Mouse (Mus musculus) midbrain, embryonic 16.5 days (tissue): Measurements from ENCODE around the gene Cc2d2b. TPM values are rescaled to one million over a fixed set of nuclear protein-coding genes. Genes with fewer than 3 reads are reported as not detected.
A peak's percentile ranks its signal among the peaks of the same experiment; 100 is the strongest.

ENCODE experiments used
- ATAC-seq: fragments of 200-750 bp; cut with Nextera tagmentation; 2 replicates; pipeline ENCODE4 v1.8.0; 2017; ENCODE audit warnings: moderate TSS enrichment
- H3K27ac ChIP-seq: fragments of 300-500 bp; sonication (generic); 2 replicates; pipeline ENCODE4 v1.5.1; 2014; ENCODE audit warnings: mild to moderate bottlenecking, low read length, mixed read lengths
- H3K27me3 ChIP-seq: fragments of 300-500 bp; sonication (generic); 2 replicates; pipeline ENCODE4 v1.6.1; 2014; ENCODE audit warnings: low read depth, low read length, mixed read lengths; ENCODE audit not compliant: control insufficient read depth, insufficient read depth
- H3K36me3 ChIP-seq: fragments of 300-500 bp; sonication (generic); 2 replicates; pipeline ENCODE4 v1.6.1; 2014; ENCODE audit warnings: mild to moderate bottlenecking, low read length, moderate library complexity, mixed read lengths; ENCODE audit not compliant: control insufficient read depth, insufficient read depth
- H3K4me1 ChIP-seq: fragments of 300-500 bp; sonication (generic); 2 replicates; pipeline ENCODE4 v1.6.1; 2014; ENCODE audit warnings: mild to moderate bottlenecking, low read length, mixed read lengths; ENCODE audit not compliant: control insufficient read depth, insufficient read depth
- H3K4me2 ChIP-seq: fragments of 300-500 bp; sonication (generic); 2 replicates; pipeline ENCODE4 v1.6.1; 2014; ENCODE audit warnings: mild to moderate bottlenecking, low read length, mixed read lengths
- H3K4me3 ChIP-seq: fragments of 300-500 bp; sonication (generic); 2 replicates; pipeline ENCODE4 v1.5.1; 2014; ENCODE audit warnings: low read depth, mild to moderate bottlenecking, low read length, moderate library complexity, mixed read lengths
- H3K9ac ChIP-seq: fragments of 300-500 bp; sonication (generic); 2 replicates; pipeline ENCODE4 v1.6.1; 2014; ENCODE audit warnings: low read depth, low read length, mixed read lengths
- H3K9me3 ChIP-seq: fragments of 300-500 bp; sonication (generic); replicated peaks from 2 replicates; pipeline ENCODE4 v1.6.1; 2014; ENCODE audit warnings: mild to moderate bottlenecking, low read length, mixed read lengths; ENCODE audit not compliant: control insufficient read depth, poor library complexity, severe bottlenecking
- WGBS: fragments of 180-500 bp; shearing (Covaris S2); extraction: QIAGEN DNeasy Blood & Tissue Kit; methylation state at CpG from one replicate; pipeline ENCODE4 v1.1.7; 2014; 5-methylcytosine and 5-hydroxymethylcytosine counted together
- polyA plus RNA-seq: library from polyadenylated mRNA; unstranded; fragments of >200 nt; fragmentation: Nextera tagmentation; extraction: Ambion mirVana; gene quantifications from 2 replicates; pipeline ENCODE4 v1.2.1, GENCODE M21; 2015

Cc2d2b gene
- polyA plus RNA-seq, 1 experiment from 2014 or later = 0.19 TPM

DNA sequence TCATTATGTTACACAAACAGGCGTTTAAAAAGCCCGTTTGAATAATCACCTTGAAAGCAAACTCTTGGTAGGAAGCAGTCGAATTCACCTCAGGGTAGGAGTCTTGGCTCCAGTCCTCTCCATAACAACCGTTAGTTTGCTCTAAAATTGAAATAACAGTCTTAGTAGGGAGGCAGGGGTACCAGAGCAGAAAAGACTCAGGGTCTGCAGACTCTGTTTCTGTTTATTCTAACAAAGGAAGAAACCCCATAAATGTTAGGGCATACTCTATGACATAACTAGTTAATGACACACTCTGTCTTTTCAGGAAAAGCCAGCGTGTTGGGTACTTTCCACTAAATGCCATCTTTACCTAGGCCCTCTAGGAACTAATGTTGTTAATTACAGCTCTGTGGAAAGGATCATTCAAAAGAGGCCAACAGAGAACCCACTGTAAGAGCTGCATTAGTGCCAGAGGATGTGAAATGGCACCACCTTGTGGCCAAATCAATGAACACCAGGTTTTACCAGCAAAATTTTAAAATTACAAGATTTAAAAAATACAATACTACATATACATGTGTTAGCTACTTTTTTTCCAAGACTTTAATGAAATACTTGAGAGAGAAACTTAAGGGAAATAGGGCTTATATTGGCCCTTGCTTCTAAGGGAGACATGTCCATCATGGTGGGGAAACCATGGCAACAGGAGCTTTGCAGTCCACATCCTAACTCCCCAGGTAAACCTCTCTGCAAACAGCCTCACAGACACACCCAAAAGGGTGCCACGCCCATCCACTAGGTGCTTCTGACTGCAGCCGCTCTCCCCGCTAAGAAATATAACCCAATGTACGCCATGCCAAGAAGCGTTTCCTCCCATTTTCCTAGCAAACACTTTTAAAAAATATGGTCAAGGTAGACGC, 26.2 kb upstream of the Cc2d2b start:
- H3K27me3 ChIP-seq = no peaks in the 10 kb centered on the region
- H3K4me3 ChIP-seq = no peak overlapping the region
- peak; percentile 91 for ATAC-seq
- 55% methylated on average over 11 of the region's 11 CpGs for WGBS
- no peak overlapping the region for H3K9ac ChIP-seq
- H3K4me2 ChIP-seq = no peak overlapping the region
- H3K27ac ChIP-seq = 0 out of 2 replicates have a peak overlapping the region, but pooled peaks have one; percentile 35
- no peaks in the 10 kb centered on the region for H3K36me3 ChIP-seq
- H3K4me1 ChIP-seq = peaks cover 4% of the 10 kb centered on the region; the same call in 1 of the 2 replicates
- no peaks in the 10 kb centered on the region for H3K9me3 ChIP-seq

GRCm38 (mm10) chr19:40723516-40723915, 25.0 kb upstream of the Cc2d2b start:
- H3K4me3 ChIP-seq = no peak overlapping the region
- no peaks in the 10 kb centered on the region for H3K27me3 ChIP-seq
- no peak for ATAC-seq
- WGBS = 71% methylated on average over 10 of the region's 10 CpGs
- no peaks in the 10 kb centered on the region for H3K9me3 ChIP-seq
- no peak overlapping the region for H3K4me2 ChIP-seq
- peaks cover 4% of the 10 kb centered on the region; the same call in 1 of the 2 replicates for H3K4me1 ChIP-seq
- no peak overlapping the region for H3K27ac ChIP-seq
- H3K9ac ChIP-seq = no peak overlapping the region
- no peaks in the 10 kb centered on the region for H3K36me3 ChIP-seq

DNA sequence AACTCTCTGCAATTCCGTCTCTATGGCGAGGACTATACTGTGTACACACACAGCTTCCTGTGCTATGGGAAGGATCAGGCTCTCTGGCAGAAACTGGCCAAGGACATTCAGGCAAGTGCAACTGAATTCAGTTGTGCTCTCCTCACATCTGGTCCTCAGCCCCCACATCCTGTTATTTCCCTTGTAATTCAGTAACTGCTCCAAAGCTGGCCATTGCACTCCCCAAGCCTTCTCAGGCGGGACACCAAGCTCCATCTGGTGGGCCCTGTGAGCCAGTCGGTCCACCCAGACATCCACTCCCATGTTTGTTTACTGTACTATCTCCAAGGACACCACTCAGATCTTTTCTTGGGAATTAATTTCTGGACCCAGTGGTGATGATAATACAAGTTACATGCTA, 22.4 kb upstream of the Cc2d2b start:
- Histone ChIP-seq H3K27ac (no peak overlapping the region), H3K9me3 (no peaks in the 10 kb centered on the region), H3K27me3 (no peaks in the 10 kb centered on the region), H3K4me1 (peaks cover 4% of the 10 kb centered on the region; the same call in 1 of the 2 replicates), H3K36me3 (no peaks in the 10 kb centered on the region), H3K4me2 (no peak overlapping the region), H3K4me3 (no peak overlapping the region), H3K9ac (no peak overlapping the region)
- ATAC-seq = no peak
- WGBS = 83% methylated on average over 4 of the region's 4 CpGs

DNA sequence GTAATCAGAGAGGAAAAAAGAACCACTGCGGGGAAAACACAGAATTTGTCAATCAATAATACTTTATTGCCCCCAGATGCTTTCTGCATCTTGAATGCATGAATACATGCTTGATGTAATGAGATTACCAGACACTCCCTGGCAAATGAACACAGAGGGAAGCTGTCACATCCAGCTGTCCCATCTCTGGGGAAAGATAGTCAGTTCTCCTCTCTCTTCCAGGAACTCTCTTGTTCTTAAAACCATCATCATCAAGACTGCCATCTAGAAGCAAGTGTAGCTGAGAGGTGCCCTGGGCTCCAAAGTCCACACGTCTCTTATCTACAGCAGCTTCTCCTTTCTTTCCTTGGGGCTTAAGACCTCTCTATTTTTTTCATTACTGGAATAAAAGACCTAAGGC, 21.9 kb upstream of the Cc2d2b start:
- 83% methylated on average over 2 of the region's 2 CpGs for WGBS
- ATAC-seq = no peak
- Histone ChIP-seq H3K27me3 (no peaks in the 10 kb centered on the region), H3K9me3 (no peaks in the 10 kb centered on the region), H3K4me1 (peaks cover 4% of the 10 kb centered on the region; the same call in 1 of the 2 replicates), H3K4me3 (no peak overlapping the region), H3K4me2 (no peak overlapping the region), H3K9ac (no peak overlapping the region), H3K27ac (no peak overlapping the region), H3K36me3 (no peaks in the 10 kb centered on the region)

- no peak overlapping the region for H3K27ac ChIP-seq
- WGBS = 86% methylated on average over 4 of the region's 4 CpGs
- ATAC-seq = no peak
These were observed 20.3 kb upstream of the Cc2d2b start for GRCm38 (mm10) chr19:40728213-40728612.

GRCm38 (mm10) chr19:40728732-40729420, 19.7 kb upstream of the Cc2d2b start:
- WGBS = 80% methylated on average over 12 of the region's 12 CpGs
- no peaks in the 10 kb centered on the region for H3K27me3 ChIP-seq
- no peaks in the 10 kb centered on the region for H3K36me3 ChIP-seq
- H3K4me1 ChIP-seq = peaks cover 5% of the 10 kb centered on the region; the same call in 1 of the 2 replicates
- no peaks in the 10 kb centered on the region for H3K9me3 ChIP-seq
- no peak overlapping the region for H3K4me2 ChIP-seq
- ATAC-seq = no peak
- H3K4me3 ChIP-seq = no peak overlapping the region
- H3K9ac ChIP-seq = no peak overlapping the region
- H3K27ac ChIP-seq = no peak overlapping the region

More at GRCm38 (mm10) chr19:40728213-40728612, 20.3 kb upstream of the Cc2d2b start:
- Histone ChIP-seq H3K27me3 (no peaks in the 10 kb centered on the region), H3K4me3 (no peak overlapping the region), H3K36me3 (no peaks in the 10 kb centered on the region), H3K9me3 (no peaks in the 10 kb centered on the region), H3K4me1 (no peaks in the 10 kb centered on the region), H3K4me2 (no peak overlapping the region), H3K9ac (no peak overlapping the region)

- no peak overlapping the region for H3K9ac ChIP-seq
- peak overlapping the region; percentile 66 for H3K27ac ChIP-seq
- H3K4me2 ChIP-seq = peak overlapping the region; percentile 4; the same call in 1 of the 2 replicates
- H3K4me3 ChIP-seq = no peak overlapping the region
- H3K27me3 ChIP-seq = no peaks in the 10 kb centered on the region
- peaks cover 16% of the 10 kb centered on the region for H3K4me1 ChIP-seq
- no peaks in the 10 kb centered on the region for H3K36me3 ChIP-seq
- 65% methylated on average over 10 of the region's 10 CpGs for WGBS
- no peaks in the 10 kb centered on the region for H3K9me3 ChIP-seq
- ATAC-seq = no peak
These were observed 15.1 kb upstream of the Cc2d2b start for GRCm38 (mm10) chr19:40733409-40733808.

GRCm38 (mm10) chr19:40733849-40734248, 14.7 kb upstream of the Cc2d2b start:
- H3K9ac ChIP-seq = no peak overlapping the region
- no peaks in the 10 kb centered on the region for H3K9me3 ChIP-seq
- H3K4me2 ChIP-seq = peak overlapping the region; percentile 4; the same call in 1 of the 2 replicates
- H3K4me1 ChIP-seq = peaks cover 16% of the 10 kb centered on the region
- peak; percentile 37; the same call in 1 of the 2 replicates for ATAC-seq
- no peaks in the 10 kb centered on the region for H3K27me3 ChIP-seq
- WGBS = 41% methylated on average over 4 of the region's 4 CpGs
- H3K36me3 ChIP-seq = no peaks in the 10 kb centered on the region
- peak overlapping the region; percentile 66 for H3K27ac ChIP-seq
- H3K4me3 ChIP-seq = no peak overlapping the region
